Mouse (Mus musculus) gastrocnemius, postnatal 10 days (tissue): ENCODE results near the gene Entpd3. TPM values are rescaled to one million over a fixed set of nuclear protein-coding genes. Genes with fewer than 3 reads are reported as not detected.
"Not testable (repeated sequence)": the region's sequence is repeated elsewhere in the genome, so short reads cannot be mapped to it uniquely, and the experiment has no call there.

Experiments
- DNase-seq: peaks from one replicate; pipeline ENCODE4 v3.0.0; 2021; ENCODE audit warnings: mixed read lengths
- total RNA-seq, 2 experiments: library from RNA; stranded (reverse); gene quantifications; 2 replicates each; pipeline ENCODE4 v1.2.3; 2021

The Entpd3 gene
- total RNA-seq, 2 experiments from 2014 or later, result 1.7 TPM; not detected in 1

DNA sequence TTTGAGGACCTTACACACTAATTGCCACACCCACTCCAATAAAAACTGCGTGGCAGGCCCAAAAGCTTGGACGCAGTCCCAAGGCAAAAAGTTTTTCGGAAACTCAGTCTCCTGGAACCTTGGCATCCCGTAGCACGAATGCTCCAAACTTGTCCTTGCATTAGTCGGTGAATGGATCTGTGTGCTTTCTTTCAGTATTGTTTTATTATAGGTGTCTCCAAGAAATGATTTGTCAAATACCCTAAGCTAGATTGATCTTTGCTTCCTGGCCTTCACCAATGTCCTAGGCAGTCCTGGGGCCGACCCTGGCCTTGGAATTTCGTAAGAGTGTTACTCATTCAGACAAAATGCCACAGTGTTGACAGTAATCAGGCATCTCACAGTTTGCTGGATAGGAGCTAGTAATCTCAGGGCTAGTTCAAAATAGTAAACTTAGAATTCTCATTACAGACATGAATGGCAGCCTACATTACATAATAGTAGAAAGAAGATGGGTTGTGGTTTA, 6.1 kb upstream of the Entpd3 start:
- not testable (repeated sequence) for DNase-seq

DNA sequence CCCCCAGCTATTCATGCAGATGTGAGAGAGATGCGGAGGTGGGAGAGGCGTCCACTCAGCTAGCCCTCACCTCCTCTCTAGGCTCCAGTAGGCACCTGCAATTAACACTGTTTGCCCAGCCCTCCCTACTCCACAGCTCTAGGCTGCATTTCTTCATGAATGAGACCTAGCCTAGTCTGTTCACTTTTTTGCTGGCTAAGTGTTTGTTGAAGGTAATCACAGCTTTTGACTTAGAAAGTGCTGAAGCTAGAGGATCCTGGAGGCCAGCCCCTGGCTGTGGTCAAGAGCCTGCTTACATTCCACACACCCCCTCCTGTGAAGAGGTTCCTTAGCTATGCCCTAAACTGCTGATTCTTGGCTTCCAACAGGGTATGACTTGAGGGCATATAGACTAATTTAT, 1.8 kb downstream of the Entpd3 start:
- no peak for DNase-seq

- DNase-seq, result no peak
Measured at GRCm38 (mm10) chr9:120542241-120542640, 2.6 kb downstream of the Entpd3 start.

GRCm38 (mm10) chr9:120545994-120546393, 6.4 kb downstream of the Entpd3 start:
- DNase-seq, result no peak

GRCm38 (mm10) chr9:120546482-120546881, 6.9 kb downstream of the Entpd3 start:
- no peak for DNase-seq

DNA sequence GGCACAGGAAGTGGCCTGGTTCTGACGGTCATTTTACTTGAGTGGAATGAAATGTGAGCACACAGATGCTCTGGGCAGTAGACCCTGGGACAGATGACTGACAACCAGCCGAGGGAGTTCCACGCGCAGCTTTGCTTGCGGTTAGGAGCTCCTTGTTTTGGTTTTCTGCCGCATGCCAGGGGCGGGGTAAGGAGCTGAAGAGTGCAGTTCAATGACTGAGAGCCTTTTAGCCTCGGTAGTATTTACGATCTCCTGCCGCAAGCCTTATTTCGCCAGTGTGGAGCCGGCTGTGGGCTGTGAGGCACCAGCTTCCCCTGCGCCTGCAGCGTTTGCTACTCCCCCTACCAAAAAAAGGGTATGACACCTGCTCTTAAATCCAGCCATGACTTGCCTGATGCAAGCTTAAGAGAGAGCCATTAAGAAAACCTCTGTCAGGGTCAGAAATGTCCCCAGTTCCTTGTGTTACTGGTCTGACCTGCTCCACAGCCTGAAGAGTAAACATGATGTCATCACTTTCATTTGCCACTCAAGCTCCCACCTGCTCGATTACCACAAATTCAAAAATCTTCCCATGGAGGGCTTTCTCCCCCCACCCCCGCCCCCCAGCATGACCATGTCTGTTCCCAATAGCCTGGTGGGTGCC, 7.5 kb downstream of the Entpd3 start:
- DNase-seq, result no peak

- no peak for DNase-seq
Measured at GRCm38 (mm10) chr9:120550778-120551177, 11.2 kb downstream of the Entpd3 start.

DNA sequence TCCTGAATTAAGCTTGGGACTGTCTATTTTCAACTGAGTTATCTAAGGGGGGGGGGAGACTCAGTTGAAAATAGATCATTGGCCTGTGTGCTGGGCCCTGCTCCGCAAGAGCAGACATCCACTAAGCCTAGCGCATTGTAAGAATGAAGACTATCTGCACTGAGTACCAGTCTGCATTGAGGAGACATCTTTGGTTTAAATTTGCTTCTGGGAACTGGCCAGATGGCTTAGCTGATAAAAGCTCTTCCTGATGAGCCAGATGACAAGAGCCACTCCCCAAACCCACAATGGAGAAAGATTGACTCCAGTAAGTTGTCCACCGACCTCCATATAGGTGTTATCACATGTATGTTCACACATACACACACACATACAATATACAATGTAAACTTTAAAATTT, 24.0 kb downstream of the Entpd3 start:
- no peak for DNase-seq

- DNase-seq, result no peak
Measured at GRCm38 (mm10) chr9:120564247-120564646, 24.6 kb downstream of the Entpd3 start.

DNA sequence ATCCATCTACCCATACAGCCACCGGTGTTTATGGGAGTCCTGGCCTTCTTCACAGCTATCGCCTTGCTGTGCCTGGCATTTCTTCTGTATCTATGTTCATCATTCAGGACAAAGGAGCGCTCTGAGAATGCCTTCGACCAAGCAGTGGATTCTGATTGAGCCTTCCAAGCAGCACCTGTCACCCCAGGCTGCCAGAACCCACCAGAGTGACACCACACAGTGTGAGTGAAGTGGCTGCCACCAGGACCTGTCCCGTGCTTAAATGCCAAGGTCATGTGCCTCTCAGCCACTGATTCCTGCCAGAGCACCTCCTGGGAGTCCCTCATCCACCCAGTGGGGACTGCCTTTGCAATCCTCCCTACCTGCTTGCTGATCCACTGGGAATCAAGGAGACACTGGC, 26.8 kb downstream of the Entpd3 start:
- no peak for DNase-seq

GRCm38 (mm10) chr9:120568917-120569316, 29.3 kb downstream of the Entpd3 start:
- DNase-seq, result no peak

GRCm38 (mm10) chr9:120569721-120570333, 30.2 kb downstream of the Entpd3 start:
- DNase-seq, result peak; percentile 41

DNA sequence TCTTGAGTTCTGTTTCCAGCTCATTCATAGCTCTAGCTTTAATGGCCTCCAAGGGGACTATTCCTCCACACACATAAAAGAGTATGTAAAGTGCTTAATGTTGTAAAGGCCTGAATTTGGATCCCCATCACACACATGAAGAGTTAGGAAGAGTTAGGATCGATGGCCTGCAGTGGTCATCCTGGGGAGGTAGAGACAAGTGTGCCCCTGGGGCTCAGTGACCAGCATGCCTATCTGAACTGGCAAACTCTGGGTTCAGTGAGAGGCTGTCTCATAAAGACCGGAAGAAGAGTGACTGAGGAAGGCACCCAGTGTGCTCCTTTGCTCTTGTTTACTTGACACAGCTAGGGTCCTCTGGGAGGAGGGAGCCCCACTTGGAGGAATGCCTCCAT, 30.7 kb downstream of the Entpd3 start:
- no peak for DNase-seq

DNA sequence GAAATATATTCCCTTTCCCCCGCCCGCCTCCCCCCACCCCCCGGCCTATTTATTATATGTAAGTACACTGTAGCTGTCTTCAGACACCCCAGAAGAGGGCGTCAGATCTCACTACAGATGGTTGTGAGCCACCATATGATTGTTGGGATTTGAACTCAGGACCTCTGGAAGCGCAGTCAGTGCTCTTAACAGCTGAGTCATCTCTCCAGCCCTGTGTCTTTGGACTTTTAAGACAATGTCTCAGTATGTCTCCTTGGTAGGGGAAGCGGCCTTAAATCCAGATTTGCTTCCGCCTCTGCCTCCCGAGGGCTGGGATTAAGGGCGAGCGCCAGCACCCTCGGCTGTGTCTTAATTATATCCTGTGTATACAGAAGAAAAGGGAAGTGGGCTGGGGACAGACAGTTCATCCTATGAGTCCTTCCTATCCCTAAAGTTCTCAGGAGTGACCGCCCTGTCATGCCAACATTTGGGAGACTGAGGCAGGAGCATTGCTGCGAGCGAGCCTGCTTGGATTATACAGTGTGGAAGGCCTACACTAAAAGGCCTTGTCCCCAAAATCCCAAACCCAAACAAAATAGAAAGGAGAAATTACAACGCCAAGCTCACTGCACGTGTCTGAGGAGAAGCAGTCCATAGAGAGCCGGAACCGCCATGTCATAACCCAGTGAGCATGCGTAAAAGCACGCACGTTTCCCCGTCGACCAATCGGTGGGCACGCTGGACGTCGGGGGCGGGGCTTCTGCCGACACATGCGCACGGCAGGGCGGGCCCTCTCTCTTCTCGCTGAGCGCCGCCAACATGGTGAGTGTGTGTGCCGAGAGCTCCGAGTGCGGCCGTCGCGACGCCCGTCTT, 31.3 kb downstream of the Entpd3 start, which contains the start of gene Rpl14:
Rpl14 (plus strand) TSS at position 704 of the 852 bp plus-strand sequence.
- peak; percentile 99 for DNase-seq

DNA sequence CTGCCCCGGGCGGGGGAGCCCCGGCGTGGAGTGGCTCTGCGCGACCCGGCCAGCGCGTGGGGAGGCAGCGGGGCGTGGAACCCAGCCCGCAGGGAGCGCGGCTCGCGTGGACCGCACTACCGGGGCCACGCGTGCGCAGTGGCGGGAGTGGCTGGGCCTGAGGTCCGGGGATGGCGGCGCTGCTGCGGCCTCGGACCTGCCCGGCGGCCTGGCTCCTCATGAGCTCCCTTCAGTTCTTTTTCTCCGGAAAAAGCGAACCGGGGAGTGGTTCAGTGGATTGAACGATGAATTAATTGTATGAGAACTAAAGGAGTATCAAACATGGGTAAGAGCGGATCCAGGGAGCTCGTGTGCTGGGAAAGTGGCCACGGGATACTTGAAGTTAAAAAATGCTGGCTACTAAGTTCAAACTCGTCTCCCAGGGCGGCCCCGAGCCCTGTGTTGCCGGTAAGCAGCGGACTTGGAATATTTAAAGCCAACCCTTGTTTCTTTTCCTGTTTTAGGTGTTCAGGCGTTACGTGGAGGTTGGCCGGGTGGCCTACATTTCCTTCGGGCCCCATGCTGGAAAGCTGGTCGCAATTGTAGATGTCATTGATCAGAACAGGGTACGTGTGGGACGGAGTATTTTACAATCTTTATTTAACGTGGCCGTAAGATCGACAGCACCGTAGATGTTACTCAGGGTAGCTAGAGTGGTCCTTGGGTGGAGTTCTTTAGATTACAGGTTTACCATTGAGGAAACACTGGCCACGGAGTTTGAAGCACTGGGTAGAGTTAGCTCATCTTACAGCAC, 32.2 kb downstream of the Entpd3 start:
- DNase-seq, result no peak

DNA sequence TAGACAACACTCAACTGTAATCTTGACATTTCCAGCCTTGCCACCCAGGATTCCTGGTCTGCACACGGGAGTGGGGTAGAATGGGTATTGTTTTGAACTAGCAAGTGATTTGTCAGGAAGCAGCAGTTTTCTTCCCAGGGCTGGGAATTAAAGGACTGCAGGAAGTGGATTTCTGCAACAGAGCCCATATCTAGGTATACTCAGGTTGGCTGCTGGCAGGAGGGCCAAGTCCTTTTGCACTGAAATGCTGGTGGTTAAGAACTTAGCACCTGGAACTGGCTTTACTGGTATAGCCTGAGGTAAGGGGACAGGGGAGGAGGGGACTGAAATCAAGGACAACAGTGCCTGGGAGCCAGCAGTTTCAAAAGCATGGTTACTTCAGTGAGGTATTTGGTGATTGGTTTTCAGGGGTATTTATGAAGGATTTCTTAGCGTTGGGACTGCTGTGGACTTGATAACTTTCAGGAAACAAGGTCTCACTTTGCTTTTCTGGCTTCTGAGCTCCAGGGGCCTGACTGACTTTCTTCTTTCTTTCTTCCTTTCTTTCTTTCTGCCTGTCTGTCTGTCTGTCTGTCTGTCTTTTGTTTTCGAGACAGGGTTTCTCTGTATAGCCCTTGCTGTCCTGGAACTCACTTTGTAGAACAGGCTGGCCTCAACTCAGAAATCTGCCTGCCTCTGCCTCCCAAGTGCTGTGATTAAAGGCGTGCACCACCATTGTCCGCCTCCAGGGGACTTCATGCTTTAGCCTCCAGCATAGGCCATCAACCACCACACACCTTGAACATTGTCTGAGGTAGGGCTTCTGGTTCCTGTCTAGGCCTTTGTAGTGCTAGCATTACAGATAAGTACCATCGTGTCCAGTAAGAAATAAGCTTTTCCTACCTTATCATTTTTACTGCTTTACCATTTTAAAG, 36.4 kb downstream of the Entpd3 start:
- no peak for DNase-seq

DNA sequence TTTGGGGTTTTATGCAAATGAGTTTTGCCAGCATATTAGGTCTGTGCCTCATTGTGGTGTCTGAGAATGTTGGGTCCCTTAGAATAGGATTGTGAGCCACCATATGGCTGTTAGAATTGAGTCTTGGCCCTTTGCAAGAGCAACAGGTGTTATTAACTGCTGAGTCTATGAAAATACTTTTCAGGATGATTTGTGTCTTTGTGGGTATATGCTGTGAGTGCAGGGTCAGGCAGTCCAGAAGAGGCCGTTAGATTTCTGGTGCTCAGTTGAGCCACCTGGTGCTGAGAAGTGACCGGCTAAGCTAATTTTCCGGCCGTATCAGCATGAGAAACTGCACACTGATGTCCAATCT, 37.0 kb downstream of the Entpd3 start:
- DNase-seq, result no peak

DNA sequence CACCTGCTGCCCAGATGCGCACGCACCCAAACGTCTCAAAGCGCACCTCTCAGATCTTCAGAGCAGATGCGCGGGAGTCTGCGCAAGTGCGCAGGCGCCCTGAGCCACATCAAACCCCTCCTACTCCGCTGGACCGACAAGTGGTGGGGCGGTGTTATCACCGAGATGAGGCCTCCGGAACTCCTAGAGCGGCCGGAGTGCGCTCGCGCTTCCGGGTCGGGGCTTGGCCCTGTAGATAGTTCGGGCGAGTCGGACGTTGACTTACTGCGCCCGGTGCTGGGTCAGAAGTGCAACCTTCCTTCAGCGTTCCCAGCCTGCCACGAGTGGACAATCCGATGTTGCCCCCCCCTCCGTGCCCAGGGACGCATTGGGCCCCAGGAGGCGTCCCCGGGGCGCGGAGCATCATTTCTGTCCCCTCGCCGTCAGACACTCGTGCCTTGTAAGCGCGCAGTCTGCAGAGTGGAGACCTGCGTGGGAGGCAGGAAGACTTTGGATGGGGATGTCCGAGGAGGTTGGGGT, 37.6 kb downstream of the Entpd3 start:
- DNase-seq, result peak; percentile 79

GRCm38 (mm10) chr9:120577706-120578405, 38.2 kb downstream of the Entpd3 start:
- DNase-seq, result no peak

DNA sequence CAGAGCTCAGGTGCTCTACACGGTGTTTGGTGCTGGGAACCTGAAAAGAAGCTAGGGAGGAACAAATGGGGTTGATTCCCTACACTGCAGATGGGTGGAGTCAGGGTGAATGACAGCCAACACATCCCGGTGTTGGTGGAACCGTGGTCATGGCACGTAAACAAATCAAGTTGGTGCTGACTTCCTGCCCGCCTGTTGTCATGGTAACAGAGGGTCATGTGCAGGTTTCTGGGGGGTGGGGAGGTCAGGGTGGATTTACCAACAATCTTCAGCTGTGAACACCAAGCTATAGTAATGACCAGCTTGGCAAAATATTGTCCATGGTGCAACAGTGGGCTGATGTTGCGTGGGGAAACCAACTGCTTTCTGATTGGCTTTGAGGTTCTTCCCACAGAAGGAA, 39.1 kb downstream of the Entpd3 start:
- DNase-seq, result no peak
